Mouse (Mus musculus) urinary bladder, adult 18-20 months (tissue): ENCODE results near the gene Qdpr.

Experiments used
- DNase-seq, 2 experiments: peaks; one replicate each; pipeline ENCODE4 v3.0.0; 2022; ENCODE audit warnings: low spot score in 2 of 2, mixed read lengths in 2 of 2

Qdpr gene

DNA sequence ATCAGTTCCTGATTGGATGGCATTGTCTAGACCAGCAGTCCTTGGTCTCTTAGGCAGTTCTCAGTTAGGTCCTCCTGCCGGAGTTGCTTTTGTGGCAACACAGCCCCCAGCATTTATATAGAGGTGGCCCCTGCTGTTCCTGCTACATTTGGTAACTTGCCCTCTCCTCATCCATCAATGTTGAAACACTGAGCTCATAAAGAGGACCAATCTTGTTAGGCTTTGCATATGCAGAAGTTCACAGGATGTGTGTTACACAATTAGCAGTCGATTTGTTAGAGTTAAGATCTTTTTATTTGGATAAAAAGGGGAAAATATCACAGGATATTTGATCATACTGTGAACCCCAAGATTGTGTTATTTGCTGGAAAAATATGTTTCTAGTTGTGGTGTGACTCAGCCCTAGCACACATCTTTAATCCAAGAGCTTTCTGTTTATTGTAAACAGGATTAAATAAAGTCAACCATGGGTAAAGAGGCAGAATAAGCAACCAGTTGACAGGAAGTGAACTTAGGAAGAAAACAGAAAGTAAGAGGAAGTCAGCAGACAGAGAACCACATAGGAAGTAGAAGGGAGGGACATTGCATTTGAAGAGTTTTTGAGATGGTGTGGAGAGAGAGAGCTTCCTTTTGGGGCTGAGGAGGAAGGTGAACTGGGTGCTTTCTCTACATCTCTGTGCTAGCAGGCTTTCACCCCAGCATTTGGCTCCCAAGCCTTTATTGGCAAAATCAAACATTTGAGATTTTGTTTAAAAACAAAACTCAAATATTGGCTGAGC is 65.8 kb downstream of the Qdpr start:
- DNase-seq = no peak
